In genomic region chr11:3390789-3391188, GRCm38 (mm10) we compare ENCODE assay signal across 25 mouse cellular contexts. TPM values are rescaled to one million over a fixed set of nuclear protein-coding genes. Genes with fewer than 3 reads are reported as not detected.
DNase-seq lines count a peak whose midpoint lies in the region; ATAC-seq and TF ChIP-seq lines count a peak whose summit lies in the region.
"Had no signal": no experiment of that assay in that cellular context is flagged by ENCODE, and none has a peak within 500 bp of the region (broad histone marks: within the 10 kb centered on the region; RNA-seq: fewer than 3 reads in every experiment).

No protein-coding gene starts in this region.

- intact Hi-C loops in gastrocnemius, postnatal 14 days (cut with DNase I; ENCODE audit: low total_unique reads), result no loop called here

- no peak overlapping the region for H3K4me3 ChIP-seq in lung, embryonic 15.5 days
- H3K4me3 ChIP-seq in stomach, embryonic 14.5 days (ENCODE audit: low read depth, low read length), result no peak overlapping the region
- no peak overlapping the region for H3K4me3 ChIP-seq in layer of hippocampus, adult 2 months
- H3K4me3 ChIP-seq: erythroblast, embryonic 14.5 days; heart, embryonic 10.5 days; heart, embryonic 15.5 days; hindbrain, embryonic 13.5 days; left cerebral cortex, adult 2 months; limb, embryonic 13.5 days had no signal

- peak overlapping the region; percentile 64 for H3K27ac ChIP-seq in lung, embryonic 15.5 days
- H3K27ac ChIP-seq in stomach, embryonic 14.5 days (ENCODE audit: low read length), result peak overlapping the region; percentile 15; the same call in 1 of the 2 replicates
- H3K27ac ChIP-seq in layer of hippocampus, adult 2 months, result no peak overlapping the region
- H3K27ac ChIP-seq: heart, embryonic 10.5 days; heart, embryonic 15.5 days; hindbrain, embryonic 13.5 days; left cerebral cortex, adult 2 months; limb, embryonic 13.5 days had no signal

- H3K27me3 ChIP-seq in lung, embryonic 15.5 days, result no peaks in the 10 kb centered on the region
- H3K27me3 ChIP-seq in stomach, embryonic 14.5 days (ENCODE audit: control insufficient read depth, insufficient read depth, low read length), result no peaks in the 10 kb centered on the region
- H3K27me3 ChIP-seq: heart, embryonic 15.5 days; hindbrain, embryonic 13.5 days; limb, embryonic 13.5 days had no signal

- peaks cover 6% of the 10 kb centered on the region; the same call in 1 of the 2 replicates for H3K4me1 ChIP-seq in lung, embryonic 15.5 days
- no peaks in the 10 kb centered on the region for H3K4me1 ChIP-seq in stomach, embryonic 14.5 days (ENCODE audit: control insufficient read depth, insufficient read depth, low read length)
- H3K4me1 ChIP-seq: hindbrain, embryonic 13.5 days had no signal

- H3K36me3 ChIP-seq in lung, embryonic 15.5 days, result peaks cover 3% of the 10 kb centered on the region; the same call in 1 of the 2 replicates
- peaks cover 4% of the 10 kb centered on the region for H3K36me3 ChIP-seq in stomach, embryonic 14.5 days (ENCODE audit: control insufficient read depth, insufficient read depth, low read length)
- H3K36me3 ChIP-seq: heart, embryonic 15.5 days; hindbrain, embryonic 13.5 days had no signal

- TF ChIP-seq CTCF in layer of hippocampus, adult 2 months (conservative IDR thresholded peaks at IDR 0.05), result no peak

- H3K9ac ChIP-seq in lung, embryonic 15.5 days, result no peak overlapping the region
- H3K9ac ChIP-seq in stomach, embryonic 14.5 days (replicated peaks; ENCODE audit: low read depth, low read length), result no peak overlapping the region
- H3K9ac ChIP-seq: heart, embryonic 15.5 days; hindbrain, embryonic 13.5 days; limb, embryonic 13.5 days had no signal

- 59% methylated on average over 5 of the region's 5 CpGs for WGBS in lung, embryonic 15.5 days
- 62% methylated on average over 5 of the region's 5 CpGs for WGBS in stomach, embryonic 14.5 days

- no peak for ATAC-seq in lung, embryonic 15.5 days (ENCODE audit: borderline replicate concordance, extremely low read depth, low FRiP score, low TSS enrichment)
- ATAC-seq in stomach, embryonic 14.5 days (ENCODE audit: insufficient number of reproducible peaks, insufficient read depth, low FRiP score, low read depth), result no peak
- ATAC-seq: forebrain, embryonic 16.5 days; midbrain, embryonic 16.5 days had no signal

- no peak for DNase-seq in lung, postnatal 36 days
- peak; percentile 90 for DNase-seq in R1 (ENCODE audit: low read depth, low spot score)
- DNase-seq in layer of hippocampus, adult 2 months (ENCODE audit: low spot score in 2 of 2), result no peak
- DNase-seq in layer of hippocampus, postnatal 36 days, result no peak
- DNase-seq in gastrocnemius, postnatal 14 days, result no peak
- DNase-seq: adrenal gland, adult 8-10 months; gastrocnemius, postnatal 25 days; heart, adult 11 months; heart, postnatal 4 days; kidney, adult 2 months; kidney, postnatal 4 days; layer of hippocampus, adult 9-11 months; spleen, adult 18-20 months had no signal

- no peak overlapping the region for H3K4me2 ChIP-seq in lung, embryonic 15.5 days
- no peak overlapping the region for H3K4me2 ChIP-seq in stomach, embryonic 14.5 days (replicated peaks; ENCODE audit: low read depth, low read length)
- H3K4me2 ChIP-seq: heart, embryonic 15.5 days; hindbrain, embryonic 13.5 days; limb, embryonic 13.5 days; liver, embryonic 11.5 days; midbrain, embryonic 11.5 days had no signal

- H3K9me3 ChIP-seq in lung, embryonic 15.5 days, result no peaks in the 10 kb centered on the region
- H3K9me3 ChIP-seq in stomach, embryonic 14.5 days (ENCODE audit: control insufficient read depth, low read depth, low read length), result no peaks in the 10 kb centered on the region
- H3K9me3 ChIP-seq: heart, embryonic 10.5 days; heart, embryonic 15.5 days; hindbrain, embryonic 13.5 days; limb, embryonic 13.5 days had no signal

RNA-seq across cellular contexts. Expression of gene Limk2, which starts 18.2 kb away (rescaled TPM):
- polyA plus RNA-seq in lung, embryonic 15.5 days (2015; fragmentation: Nextera tagmentation; extraction: Ambion mirVana), result 50.1 and 52.0 TPM in 2 replicates
- 90.3 and 95.8 TPM in 2 replicates for polyA plus RNA-seq in stomach, embryonic 14.5 days (2014; fragmentation: Nextera tagmentation; extraction: Ambion mirVana)
- 100 to 1,000 TPM in 1 of 2 experiments, 10 to 100 TPM in 1; 97.6 to 117 TPM for total RNA-seq in layer of hippocampus, adult 2 months (2021)
- total RNA-seq in layer of hippocampus, postnatal 36 days (2021), result 10 to 100 TPM; 95.5 to 98.4 TPM
- total RNA-seq in gastrocnemius, postnatal 14 days (2021), result 10 to 100 TPM; 13.2 to 13.6 TPM

Comparison
In these comparisons a context has a peak if more than half of its experiments do, and no peak if none do; other contexts are left out.
1. RNA of gene Limk2, which starts 18.2 kb away (total RNA-seq): 97.6 to 117 TPM in layer of hippocampus, adult 2 months and 95.5 to 98.4 TPM in layer of hippocampus, postnatal 36 days; 13.2 to 13.6 TPM in gastrocnemius, postnatal 14 days; every median in the first group is over 4 times any median in the second.